Mouse (Mus musculus) neural tube, embryonic 10.5 days (tissue): ENCODE results near the gene Crabp2.

Experiments
- DNase-seq: peaks from one replicate; pipeline ENCODE4 v3.0.0-alpha.2; 2017; ENCODE audit warnings: low spot score; ENCODE audit errors: extremely low spot score

The Crabp2 gene

DNA sequence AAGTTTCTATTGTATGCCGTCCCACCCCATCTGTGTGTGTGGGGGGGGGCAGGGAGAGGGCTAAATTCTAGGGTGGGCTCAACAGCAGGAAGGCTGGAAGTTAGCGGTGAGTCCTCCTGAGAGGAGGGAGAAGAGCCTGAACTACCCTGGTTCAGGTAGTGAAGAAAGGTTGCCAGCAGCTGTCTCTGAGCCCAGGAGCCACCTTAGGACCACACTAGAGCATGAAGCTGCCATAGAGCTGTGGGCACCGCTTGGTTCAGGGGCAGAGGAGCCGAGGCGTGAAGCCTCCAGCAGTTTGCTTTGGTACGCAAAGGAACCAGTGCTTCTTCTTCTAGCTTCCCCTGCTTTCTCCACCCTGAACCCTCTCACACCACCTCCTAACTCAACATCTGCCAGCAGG is 35.2 kb downstream of the Crabp2 start:
- no peak for DNase-seq

DNA sequence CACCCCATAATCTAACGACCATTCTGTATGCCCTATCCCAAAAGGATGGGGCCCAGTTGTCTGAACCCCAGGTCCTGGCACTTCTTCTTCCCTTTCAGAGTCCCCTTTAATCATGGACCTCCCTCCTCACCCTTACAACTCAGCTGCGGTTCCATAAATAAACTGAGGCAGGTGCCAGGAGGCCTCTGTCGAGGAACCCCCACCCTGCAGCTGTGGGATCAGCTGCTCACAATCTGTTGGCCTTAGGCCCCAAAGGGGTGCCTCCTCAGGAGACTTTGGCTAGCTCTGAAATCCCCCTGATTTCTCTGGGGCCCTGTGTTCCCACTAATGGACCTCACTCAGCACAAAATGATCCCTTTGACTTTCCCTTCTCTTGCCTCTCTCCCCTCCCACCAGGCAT is 35.6 kb downstream of the Crabp2 start:
- DNase-seq = no peak

DNA sequence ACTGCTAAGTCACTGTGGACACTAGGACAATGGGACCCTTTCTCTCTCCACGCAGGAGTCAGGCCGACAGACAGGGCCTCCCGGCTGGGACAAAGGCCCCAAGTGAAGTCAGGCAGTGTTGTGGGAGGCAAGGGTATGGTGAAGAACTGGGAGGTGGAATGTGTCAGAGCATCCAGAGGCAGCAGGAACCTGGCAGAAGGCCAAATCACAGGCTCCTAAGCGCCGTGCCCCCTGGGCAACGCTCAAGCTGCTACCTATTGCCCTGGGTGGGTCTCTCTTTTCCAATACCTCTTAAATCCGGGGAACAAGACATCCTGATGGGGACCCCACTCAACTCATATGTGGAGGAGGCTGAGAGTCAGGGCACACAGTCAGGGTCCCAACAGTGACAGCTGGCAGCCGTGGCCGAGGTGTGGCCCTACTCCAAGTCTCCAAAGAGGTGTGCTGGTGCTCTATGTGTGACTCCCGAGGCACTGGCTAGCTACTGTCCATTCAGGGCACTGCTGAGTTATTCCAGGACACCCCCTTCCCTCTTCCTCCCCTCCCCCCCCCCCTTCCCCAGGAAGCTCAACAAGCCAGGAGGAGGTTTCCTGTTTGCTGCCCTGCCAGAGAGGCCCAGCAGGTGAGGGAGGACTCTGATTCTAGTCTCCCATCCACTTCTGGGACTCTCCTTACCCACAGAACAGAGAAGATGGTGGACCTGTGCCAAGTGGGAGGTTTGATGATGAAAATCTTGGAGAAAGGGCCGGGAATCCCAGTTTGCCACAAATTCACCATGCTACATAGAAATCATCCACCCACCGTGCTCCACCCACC is 37.2 kb downstream of the Crabp2 start:
- no peak for DNase-seq

DNA sequence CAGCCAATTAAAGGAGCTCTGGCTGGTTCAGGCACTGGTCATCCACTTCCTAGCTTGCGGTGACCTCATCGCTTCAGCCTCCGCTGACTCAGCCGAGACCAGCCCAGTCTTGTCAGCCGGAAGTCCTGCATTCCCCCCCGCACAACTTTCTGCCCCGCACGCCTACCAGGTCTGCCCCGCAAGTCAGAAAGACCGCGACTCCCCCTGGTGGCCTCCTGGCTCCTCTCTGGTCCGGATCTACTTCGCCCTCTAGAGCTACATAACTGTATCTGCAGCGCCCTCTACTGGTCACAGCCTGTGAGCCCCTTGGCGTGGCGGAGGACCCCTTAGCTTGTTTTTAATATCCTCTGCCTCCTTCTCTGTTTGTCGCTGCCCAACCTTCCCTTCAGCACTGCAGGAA is 38.4 kb downstream of the Crabp2 start:
- peak; percentile 100 for DNase-seq

DNA sequence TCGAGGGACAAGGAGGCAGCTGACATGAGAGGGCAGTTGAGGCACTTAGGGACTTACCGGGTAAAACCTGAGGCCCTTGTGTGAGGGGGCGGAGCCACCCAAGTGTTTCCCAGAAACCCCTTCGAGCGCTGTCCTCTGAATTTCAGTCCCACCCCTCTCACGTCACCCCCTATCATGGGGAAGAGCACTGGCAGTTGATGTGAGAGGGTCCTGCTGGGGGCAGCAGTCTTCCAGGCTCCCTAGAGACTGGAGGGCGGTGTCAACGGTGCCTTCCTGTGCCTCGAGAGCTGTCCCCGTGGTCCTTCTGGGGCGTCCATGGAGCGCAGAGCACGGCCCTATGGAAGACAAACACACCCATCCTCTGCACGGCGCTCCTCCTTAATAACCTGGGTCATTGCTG is 39.2 kb downstream of the Crabp2 start:
- peak; percentile 66 for DNase-seq

DNA sequence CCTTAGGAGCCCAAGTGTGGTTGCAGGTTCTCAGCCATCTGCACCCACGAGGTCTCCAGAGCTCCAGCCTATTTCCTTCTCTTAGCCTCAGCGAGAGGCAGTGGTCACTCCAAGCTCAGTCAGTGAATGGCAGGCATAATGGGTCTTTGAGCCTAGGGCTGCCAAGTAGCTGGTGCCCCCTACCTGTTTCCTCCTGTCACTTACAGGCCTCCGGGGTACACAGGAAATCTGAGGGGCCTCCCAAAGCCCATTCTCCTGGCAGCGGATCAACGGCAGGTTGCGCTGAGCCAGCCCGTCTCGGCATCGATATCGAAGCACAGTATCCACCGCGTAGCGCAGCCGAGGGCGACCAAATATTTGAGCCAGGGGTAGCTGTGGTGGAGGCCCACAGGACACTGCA is 39.6 kb downstream of the Crabp2 start:
- no peak for DNase-seq

DNA sequence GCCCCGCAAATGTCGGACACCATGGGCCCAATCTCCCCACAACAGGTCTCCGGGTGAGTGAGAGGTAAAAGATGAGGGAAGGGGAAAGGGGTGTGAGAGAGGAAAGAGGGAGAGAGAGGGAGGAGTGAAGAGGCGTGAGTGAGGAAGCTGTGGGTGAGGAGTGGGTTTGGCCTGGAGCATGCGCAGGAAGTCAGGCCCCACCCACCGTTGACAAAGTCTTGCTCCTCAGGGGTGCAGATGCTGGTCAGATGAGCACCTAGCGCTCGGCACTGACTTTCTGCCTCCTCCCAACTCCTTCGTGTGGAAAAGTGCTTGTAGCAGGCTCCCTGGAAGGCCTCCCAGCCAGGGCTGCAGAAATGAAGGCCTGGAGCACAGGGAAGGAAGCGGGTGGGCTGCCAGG is 41.5 kb downstream of the Crabp2 start:
- DNase-seq = no peak

DNA sequence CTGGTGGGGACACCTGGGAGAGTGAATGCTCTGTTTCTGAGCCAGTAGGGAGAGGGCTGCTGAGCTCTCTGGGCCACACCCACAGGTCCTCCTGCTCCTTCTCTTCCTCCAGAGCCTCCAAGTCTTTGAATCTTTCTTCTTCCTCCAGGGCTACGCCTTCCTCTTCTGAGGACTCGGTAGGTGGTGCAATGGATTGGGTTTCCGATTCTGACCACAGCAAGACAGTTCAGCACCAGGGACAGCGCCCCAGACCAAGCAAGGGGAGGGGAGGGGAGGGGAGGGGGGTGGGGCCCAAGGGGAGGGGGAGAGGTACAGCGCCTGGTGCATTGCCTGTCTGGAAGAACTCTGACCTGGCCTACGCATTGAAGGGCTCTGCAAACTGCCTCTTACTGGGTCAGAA is 45.0 kb downstream of the Crabp2 start:
- peak; percentile 77 for DNase-seq

DNA sequence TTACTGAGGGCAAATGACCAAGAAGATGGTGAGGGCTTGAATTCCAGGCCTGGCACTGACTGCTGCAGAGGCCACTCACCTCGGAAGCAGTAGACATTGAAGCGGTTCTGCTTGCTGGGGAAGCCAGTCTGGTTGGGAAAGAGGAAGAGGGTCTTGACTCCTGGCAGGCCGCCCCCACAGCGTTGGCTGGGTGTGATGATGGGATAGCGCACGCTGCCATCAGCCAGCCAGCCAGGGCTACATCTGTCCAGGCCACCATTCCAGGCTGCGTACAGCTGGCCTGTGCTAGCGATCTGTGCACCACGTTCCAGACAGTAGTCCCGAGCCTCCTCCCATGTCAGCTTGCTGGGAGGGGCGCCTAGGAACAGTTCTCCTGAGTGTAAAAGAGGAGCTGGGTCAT is 46.9 kb downstream of the Crabp2 start:
- DNase-seq = no peak

DNA sequence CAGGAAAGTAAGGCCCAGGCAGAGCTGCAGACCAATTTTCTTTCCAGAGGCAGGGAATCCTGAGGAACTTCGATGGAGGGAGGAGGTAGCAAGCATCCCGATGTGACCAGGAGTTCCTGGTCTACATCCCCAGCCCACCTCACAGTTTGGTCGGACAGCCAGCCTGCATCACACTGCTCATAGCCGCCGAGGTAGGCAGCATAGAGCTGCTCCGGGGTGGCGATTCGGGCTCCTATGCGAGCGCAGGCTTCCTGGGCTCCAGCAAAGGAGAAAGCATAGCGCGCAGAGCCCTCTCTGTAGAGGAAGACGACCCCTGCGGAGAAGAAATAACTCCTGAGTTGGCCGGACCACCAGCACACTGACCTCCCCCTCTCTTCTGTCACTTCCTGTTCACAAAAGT is 47.9 kb downstream of the Crabp2 start:
- peak; percentile 16 for DNase-seq

DNA sequence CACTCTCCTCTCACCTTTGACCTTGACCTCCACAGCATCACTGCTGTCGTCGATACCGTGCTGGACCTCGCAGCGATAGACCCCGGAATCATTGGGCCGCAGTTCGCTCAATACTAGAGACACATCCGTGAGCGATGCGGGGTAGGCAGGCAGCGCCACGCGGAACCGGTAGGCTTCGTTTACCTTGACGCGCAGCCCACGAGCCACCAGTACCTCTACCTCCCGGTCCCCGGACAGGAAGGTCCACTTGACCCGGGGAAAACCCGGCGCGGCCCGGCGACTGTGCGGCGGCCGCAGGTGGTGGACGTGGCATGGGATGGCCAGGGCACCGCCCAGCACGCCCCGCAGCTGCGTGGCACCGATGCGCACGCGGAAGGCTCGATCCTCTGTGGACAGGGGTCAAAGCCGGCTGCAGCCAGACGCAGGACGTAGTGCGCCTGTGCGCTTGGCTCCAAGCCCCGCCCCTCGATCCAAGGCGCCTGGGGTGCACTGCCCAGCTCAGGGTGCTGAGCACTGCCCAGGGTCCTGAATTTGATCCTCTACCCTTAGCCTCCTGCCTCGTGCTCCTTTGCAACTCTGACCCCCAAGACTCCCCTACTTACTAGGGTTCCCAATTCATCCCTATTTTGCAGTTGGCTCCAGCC is 48.6 kb downstream of the Crabp2 start:
- no peak for DNase-seq

DNA sequence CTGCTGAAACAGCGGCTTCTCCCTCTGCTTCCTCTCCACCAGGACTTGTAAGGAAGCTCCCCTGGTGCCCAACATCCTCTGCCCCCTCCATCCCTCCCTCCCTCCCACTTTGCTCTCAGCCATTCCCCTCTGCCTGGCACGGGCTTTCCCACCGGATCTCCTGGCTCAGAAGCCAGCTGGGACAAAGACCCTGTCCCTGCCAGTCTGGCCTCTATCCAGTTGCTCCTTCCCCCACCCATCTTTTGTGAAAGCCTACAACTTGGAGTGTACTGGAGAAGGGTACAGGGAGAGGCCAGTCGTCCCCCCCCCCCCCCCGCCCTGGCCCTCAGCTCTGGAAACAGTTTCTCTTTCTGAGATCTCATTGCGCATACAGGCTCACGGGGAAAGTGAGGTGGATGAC is 50.3 kb downstream of the Crabp2 start:
- DNase-seq = no peak

DNA sequence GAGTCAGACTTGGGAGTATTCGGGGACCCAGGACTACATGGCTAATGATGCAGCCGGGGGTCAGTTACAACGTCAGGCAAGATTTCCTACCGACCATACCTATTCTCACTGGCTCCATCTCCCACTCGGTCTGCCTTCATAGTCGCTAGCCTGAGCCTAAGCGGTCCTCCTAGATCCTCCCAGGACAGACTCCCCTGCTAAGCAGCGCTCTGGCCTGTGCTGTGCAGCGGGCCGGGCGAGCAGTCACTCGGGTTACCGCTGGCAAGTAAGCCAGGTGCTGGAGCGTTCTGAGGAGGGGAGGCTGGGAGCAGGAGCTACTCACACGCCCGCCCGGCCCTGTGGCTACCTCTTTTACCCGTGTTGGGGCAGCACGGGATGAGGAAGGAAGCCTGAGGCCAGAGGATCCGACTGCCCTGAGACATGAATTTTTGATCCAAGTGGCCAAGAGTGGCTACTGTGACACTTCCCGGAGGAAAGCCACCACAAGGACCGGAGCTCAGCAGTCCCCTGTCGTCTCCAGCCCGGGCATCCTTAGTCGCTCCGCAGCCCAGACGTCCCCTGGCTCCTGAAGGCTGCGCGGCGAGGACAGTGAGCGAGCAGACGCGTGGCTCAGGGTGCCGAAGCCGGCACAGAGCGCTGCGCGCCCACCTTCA is 50.9 kb downstream of the Crabp2 start:
- peak; percentile 56 for DNase-seq

DNA sequence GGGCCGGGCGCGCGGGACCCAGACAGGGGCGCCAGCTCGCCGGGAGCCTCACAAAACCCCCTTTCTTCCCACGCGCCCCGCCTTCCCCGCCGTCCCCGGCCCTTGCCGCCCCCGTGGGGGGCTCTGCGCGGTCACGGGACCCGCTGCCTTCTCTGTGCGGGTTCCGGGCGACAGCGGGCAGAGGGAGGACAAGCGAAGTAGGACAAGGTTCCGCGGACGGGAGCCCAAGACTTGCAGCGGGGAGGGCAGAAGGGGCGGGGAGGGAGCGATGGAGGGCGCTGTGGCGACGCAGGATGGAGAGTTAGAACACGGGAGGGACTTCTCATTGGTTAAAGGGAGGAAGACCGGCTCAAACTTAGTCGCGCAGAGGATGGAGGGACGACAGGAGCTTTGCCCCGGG is 51.7 kb downstream of the Crabp2 start, which contains the start of gene Bcan:
Bcan (minus strand) TSS at position 50 of the 400 bp plus-strand sequence.
- peak; percentile 54 for DNase-seq

DNA sequence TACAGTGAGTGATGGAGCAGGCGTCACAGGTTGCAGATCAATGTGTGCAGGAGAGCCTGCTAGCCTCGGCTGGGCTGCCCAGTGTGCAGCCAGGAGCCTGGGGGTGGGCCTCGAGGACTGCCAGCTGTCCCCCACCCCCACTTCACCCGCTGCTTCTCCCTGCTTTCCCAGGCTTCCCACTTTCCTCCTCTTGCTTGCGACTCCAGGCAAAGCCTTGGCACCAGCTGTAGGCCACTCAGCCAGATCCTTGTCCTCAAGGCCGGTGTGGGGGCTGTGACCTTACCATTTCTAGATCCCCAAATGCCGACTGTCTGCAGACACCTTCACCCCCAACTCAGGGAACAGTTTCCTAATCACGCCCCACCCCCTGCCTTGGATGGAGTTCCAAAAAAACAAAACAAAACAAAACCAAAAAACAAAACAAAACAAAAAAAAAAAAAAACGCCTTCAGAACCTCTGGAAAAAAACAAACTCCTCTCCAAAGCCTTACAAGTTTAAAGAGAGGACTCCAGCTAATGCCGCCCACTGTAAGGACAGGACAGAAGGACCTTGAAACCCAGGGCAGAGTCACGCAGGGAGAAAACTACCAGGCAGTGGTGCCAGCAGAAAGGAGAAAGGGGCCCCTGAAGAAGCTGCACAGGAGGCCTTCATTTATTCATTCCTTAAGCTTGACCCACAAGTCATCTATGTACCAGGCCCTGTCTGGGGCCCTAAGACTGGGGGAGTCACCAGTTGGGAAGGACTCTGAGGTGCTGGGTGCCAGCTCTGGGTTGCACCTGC is 52.5 kb downstream of the Crabp2 start:
- no peak for DNase-seq

DNA sequence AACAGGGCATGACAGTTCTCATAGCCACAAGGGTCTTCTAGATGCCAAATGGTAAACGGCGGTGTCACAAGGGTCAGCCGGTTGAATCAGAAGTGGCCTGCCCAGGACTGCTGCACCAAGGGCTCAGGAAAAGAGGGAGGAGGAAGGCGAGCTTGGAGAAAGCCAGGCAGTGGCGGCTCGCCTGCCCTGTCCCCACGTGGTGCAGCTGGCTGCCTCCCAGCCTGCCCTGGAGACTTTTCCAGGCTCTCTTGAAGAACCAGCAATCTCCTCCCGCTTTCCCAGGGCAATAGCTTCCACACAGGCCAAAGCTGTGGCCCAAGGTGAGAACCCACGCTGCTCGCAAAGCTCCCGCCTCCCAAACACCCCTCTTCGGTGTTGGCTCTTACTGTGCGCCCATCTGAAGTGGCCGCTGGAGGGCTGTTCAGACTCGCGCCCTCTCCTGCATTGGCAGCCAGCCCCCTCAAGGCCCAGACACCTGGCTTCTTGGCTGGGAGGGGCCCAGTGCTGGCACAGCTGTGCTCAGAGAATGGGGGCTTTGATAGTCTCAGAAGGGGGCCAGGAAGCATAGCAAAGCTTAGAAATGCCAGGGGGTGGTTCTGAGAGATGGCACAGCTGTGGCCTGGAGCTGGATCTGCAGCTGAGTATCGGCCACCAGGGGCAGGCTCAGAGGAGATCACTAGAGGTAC is 54.0 kb downstream of the Crabp2 start:
- DNase-seq = no peak
